Mouse (Mus musculus) erythroblast, embryonic 14.5 days (primary cell): Measurements from ENCODE around the gene Edn2.

Source experiments
- GATA1 ChIP-seq: IDR thresholded peaks from 2 replicates; pipeline ENCODE4 v1.6.1; 2012; ENCODE audit warnings: low read length, inconsistent platforms, mixed read lengths
- TAL1 ChIP-seq: IDR thresholded peaks from 3 replicates; pipeline ENCODE4 v1.6.1; 2012; ENCODE audit warnings: low read length, inconsistent platforms, mixed read lengths

DNA sequence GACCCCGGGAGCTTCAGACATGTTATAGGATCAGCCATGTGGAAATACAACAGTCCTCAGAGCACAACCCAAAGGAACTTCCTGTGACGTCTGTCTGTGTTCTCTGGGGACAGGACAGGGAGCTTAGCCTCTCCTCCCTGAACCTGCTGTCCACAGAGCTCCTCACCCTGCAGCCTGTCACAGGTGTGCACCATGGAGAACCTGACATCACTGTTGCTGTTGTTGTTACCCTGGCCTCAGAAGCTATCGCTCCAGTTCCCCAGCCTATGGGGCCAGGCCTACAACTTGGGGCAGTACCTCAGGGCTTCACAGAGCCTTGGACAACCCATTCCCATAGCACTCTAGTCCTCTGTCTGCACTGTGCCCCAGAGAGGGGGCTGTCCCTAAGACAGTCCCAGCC is 33.7 kb upstream of the Edn2 start:
- TF ChIP-seq TAL1 (no peak), GATA1 (no peak)
